Mouse (Mus musculus) telencephalon, adult 2 months (tissue): ENCODE measurements around the gene Pax5.

Experiments
- DNase-seq: peaks from one replicate; pipeline ENCODE4 v3.0.0-alpha.2; 2011; ENCODE audit warnings: low read depth, low spot score

Gene Pax5

GRCm38 (mm10) chr4:44544495-44544894, 165.8 kb downstream of the Pax5 start:
- no peak for DNase-seq

GRCm38 (mm10) chr4:44543880-44544279, 166.4 kb downstream of the Pax5 start:
- DNase-seq, result no peak

GRCm38 (mm10) chr4:44542101-44542500, 168.2 kb downstream of the Pax5 start:
- no peak for DNase-seq

GRCm38 (mm10) chr4:44538488-44538887, 171.8 kb downstream of the Pax5 start:
- no peak for DNase-seq

GRCm38 (mm10) chr4:44536794-44537193, 173.5 kb downstream of the Pax5 start:
- DNase-seq, result no peak

GRCm38 (mm10) chr4:44535646-44536045, 174.6 kb downstream of the Pax5 start:
- DNase-seq, result no peak

- no peak for DNase-seq
Observed at GRCm38 (mm10) chr4:44533286-44533685, 177.0 kb downstream of the Pax5 start.

- DNase-seq, result no peak
Observed at GRCm38 (mm10) chr4:44532731-44533130, 177.6 kb downstream of the Pax5 start.

GRCm38 (mm10) chr4:44525336-44525735, 185.0 kb downstream of the Pax5 start:
- no peak for DNase-seq

- DNase-seq, result peak; percentile 10
Observed at GRCm38 (mm10) chr4:44518923-44519322, 191.4 kb downstream of the Pax5 start.

- no peak for DNase-seq
Observed at GRCm38 (mm10) chr4:44513981-44514380, 196.3 kb downstream of the Pax5 start.

GRCm38 (mm10) chr4:44511682-44512081, 198.6 kb downstream of the Pax5 start:
- no peak for DNase-seq

GRCm38 (mm10) chr4:44508386-44509226, 201.7 kb downstream of the Pax5 start:
- DNase-seq, result no peak

- no peak for DNase-seq
Observed at GRCm38 (mm10) chr4:44507861-44508260, 202.4 kb downstream of the Pax5 start.

- DNase-seq, result no peak
Observed at GRCm38 (mm10) chr4:44504998-44505397, 205.3 kb downstream of the Pax5 start.

- DNase-seq, result no peak
Observed at GRCm38 (mm10) chr4:44502196-44502867, 208.0 kb downstream of the Pax5 start.

- DNase-seq, result no peak
Observed at GRCm38 (mm10) chr4:44498156-44498555, 212.1 kb downstream of the Pax5 start.

- no peak for DNase-seq
Observed at GRCm38 (mm10) chr4:44495836-44496235, 214.5 kb downstream of the Pax5 start.

GRCm38 (mm10) chr4:44493756-44494155, 216.5 kb downstream of the Pax5 start:
- no peak for DNase-seq

- no peak for DNase-seq
Observed at GRCm38 (mm10) chr4:44490872-44491271, 219.4 kb downstream of the Pax5 start.

GRCm38 (mm10) chr4:44488702-44489101, 221.6 kb downstream of the Pax5 start:
- no peak for DNase-seq

- no peak for DNase-seq
Observed at GRCm38 (mm10) chr4:44488219-44488618, 222.1 kb downstream of the Pax5 start.

GRCm38 (mm10) chr4:44482851-44483250, 227.4 kb downstream of the Pax5 start:
- DNase-seq, result no peak
